Mouse (Mus musculus): ENCODE data around the gene Gm10718. TPM values are rescaled to one million over a fixed set of nuclear protein-coding genes. Genes with fewer than 3 reads are reported as not detected.
A peak's percentile ranks its signal among the peaks of the same experiment; 100 is the strongest.
"Not testable (repeated sequence)": the region's sequence is repeated elsewhere in the genome, so short reads cannot be mapped to it uniquely, and the experiment has no call there.

Gm10718 gene
- polyA plus RNA-seq, 1 experiment from 2014 or later, result not detected

GRCm38 (mm10) chr9:3009331-3009730, 14.0 kb upstream of the Gm10718 start:
- not testable (repeated sequence) for H3K9ac ChIP-seq (replicated peaks; ENCODE audit: low read length); H3K27me3 ChIP-seq (ENCODE audit: control insufficient read depth, insufficient read depth, low read length); H3K4me3 ChIP-seq (ENCODE audit: low read depth, low read length); H3K27ac ChIP-seq (replicated peaks; ENCODE audit: low read depth, low read length); H3K9me3 ChIP-seq (replicated peaks; ENCODE audit: control insufficient read depth, low read length); H3K4me1 ChIP-seq (ENCODE audit: control insufficient read depth, insufficient read depth, low read length); DNase-seq (ENCODE audit: low spot score); H3K36me3 ChIP-seq (replicated peaks; ENCODE audit: control insufficient read depth, insufficient read depth, low read depth, low read length); H3K4me2 ChIP-seq (ENCODE audit: low read depth, low read length)
- ATAC-seq (replicated peaks; ENCODE audit: insufficient number of reproducible peaks, low FRiP score, low TSS enrichment, low read depth), result peak; percentile 64; the same call in 1 of the 2 replicates
- WGBS, result no CpG with 5 or more reads among the region's 5 CpGs

DNA sequence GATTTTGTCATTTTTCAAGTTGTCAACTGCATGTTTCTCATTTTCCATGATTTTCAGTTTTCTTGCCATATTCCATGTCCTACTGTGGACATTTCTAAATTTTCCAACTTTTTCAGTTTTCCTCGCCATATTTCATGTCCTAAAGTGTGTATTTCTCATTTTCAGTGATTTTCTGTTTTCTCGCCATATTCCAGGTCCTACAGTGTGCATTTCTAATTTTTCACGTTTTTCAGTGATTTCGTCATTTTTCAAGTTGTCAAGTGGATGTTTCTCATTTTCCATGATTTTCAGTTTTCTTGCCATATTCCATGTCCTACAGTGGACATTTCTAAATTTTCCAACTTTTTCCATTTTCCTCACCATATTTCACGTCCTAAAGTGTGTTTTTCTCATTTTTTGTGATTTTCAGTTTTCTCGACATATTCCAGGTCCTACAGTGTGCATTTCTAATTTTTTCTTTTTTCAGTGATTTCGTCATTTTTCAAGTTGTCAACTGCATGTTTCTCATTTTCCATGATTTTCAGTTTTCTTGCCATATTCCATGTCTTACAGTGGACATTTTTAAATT, 11.2 kb upstream of the Gm10718 start:
- H3K4me3 ChIP-seq (ENCODE audit: low read depth, low read length); H3K9me3 ChIP-seq (replicated peaks; ENCODE audit: control insufficient read depth, low read length); ATAC-seq (replicated peaks; ENCODE audit: insufficient number of reproducible peaks, low FRiP score, low TSS enrichment, low read depth); H3K9ac ChIP-seq (replicated peaks; ENCODE audit: low read length); H3K27me3 ChIP-seq (ENCODE audit: control insufficient read depth, insufficient read depth, low read length); H3K4me1 ChIP-seq (ENCODE audit: control insufficient read depth, insufficient read depth, low read length); DNase-seq (ENCODE audit: low spot score); H3K27ac ChIP-seq (replicated peaks; ENCODE audit: low read depth, low read length); H3K36me3 ChIP-seq (replicated peaks; ENCODE audit: control insufficient read depth, insufficient read depth, low read depth, low read length); H3K4me2 ChIP-seq (ENCODE audit: low read depth, low read length): not testable (repeated sequence)
- WGBS, result 85% methylated on average over 2 of the region's 7 CpGs

DNA sequence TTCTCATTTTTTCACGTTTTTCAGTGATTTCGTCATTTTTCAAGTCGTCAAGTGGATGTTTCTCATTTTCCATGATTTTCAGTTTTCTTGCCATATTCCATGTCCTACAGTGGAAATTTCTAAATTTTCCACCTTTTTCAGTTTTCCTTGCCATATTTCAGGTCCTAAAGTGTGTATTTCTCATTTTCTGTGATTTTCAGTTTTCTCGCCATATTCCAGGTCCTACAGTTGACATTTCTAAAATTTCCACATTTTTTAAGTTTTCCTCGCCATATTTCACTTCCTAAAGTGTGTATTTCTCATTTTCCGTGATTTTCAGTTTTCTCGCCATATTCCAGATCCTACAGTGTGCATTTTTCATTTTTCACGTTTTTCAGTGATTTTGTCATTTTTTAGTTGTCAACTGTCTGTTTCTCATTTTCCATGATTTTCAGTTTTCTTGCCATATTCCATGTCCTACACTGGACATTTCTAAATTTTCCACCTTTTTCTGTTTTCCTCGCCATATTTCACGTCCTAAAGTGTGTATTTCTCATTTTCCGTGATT, 10.5 kb upstream of the Gm10718 start, which contains the start of gene Gm10721:
Gene Gm10721 (plus strand): TSS at position 408 of the 547 bp plus-strand sequence.
- H3K9me3 ChIP-seq (replicated peaks; ENCODE audit: control insufficient read depth, low read length); DNase-seq (ENCODE audit: low spot score); H3K27me3 ChIP-seq (ENCODE audit: control insufficient read depth, insufficient read depth, low read length); H3K27ac ChIP-seq (replicated peaks; ENCODE audit: low read depth, low read length); H3K36me3 ChIP-seq (replicated peaks; ENCODE audit: control insufficient read depth, insufficient read depth, low read depth, low read length); H3K9ac ChIP-seq (replicated peaks; ENCODE audit: low read length); H3K4me3 ChIP-seq (ENCODE audit: low read depth, low read length); H3K4me2 ChIP-seq (ENCODE audit: low read depth, low read length); H3K4me1 ChIP-seq (ENCODE audit: control insufficient read depth, insufficient read depth, low read length): not testable (repeated sequence)
- WGBS, result no CpG with 5 or more reads among the region's 11 CpGs
- 0 out of 2 replicates have a peak, but pooled peaks have one; percentile 40 for ATAC-seq (replicated peaks; ENCODE audit: insufficient number of reproducible peaks, low FRiP score, low TSS enrichment, low read depth)

GRCm38 (mm10) chr9:3015354-3015753, 8.0 kb upstream of the Gm10718 start, which contains the start of gene Gm10720:
TSS of gene Gm10720 (plus strand) at chr9:3015654.
- H3K9ac ChIP-seq (replicated peaks; ENCODE audit: low read length); DNase-seq (ENCODE audit: low spot score); H3K9me3 ChIP-seq (replicated peaks; ENCODE audit: control insufficient read depth, low read length); ATAC-seq (replicated peaks; ENCODE audit: insufficient number of reproducible peaks, low FRiP score, low TSS enrichment, low read depth); H3K4me2 ChIP-seq (ENCODE audit: low read depth, low read length); H3K27ac ChIP-seq (replicated peaks; ENCODE audit: low read depth, low read length); H3K36me3 ChIP-seq (replicated peaks; ENCODE audit: control insufficient read depth, insufficient read depth, low read depth, low read length); H3K4me1 ChIP-seq (ENCODE audit: control insufficient read depth, insufficient read depth, low read length); H3K27me3 ChIP-seq (ENCODE audit: control insufficient read depth, insufficient read depth, low read length); H3K4me3 ChIP-seq (ENCODE audit: low read depth, low read length): not testable (repeated sequence)
- WGBS, result 66% methylated on average over 4 of the region's 9 CpGs

- H3K9me3 ChIP-seq (replicated peaks; ENCODE audit: control insufficient read depth, low read length), result not testable (repeated sequence)
Measured at GRCm38 (mm10) chr9:3015896-3016295, 7.5 kb upstream of the Gm10718 start.

DNA sequence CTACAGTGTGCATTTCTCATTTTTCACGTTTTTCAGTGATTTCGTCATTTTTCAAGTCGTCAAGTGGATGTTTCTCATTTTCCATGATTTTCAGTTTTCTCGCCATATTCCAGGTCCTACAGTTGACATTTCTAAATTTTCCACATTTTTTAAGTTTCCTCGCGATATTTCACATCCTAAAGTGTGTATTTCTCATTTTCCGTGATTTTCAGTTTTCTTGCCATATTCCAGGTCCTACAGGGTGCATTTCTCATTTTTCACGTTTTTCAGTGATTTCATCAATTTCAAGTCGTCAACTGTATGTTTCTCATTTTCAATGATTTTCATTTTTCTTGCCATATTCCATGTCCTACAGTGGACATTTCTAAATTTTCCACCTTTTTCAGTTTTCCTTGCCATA, 6.2 kb upstream of the Gm10718 start, which contains the start of gene Gm10719:
Gene Gm10719 (plus strand): TSS at position 301 of the 400 bp plus-strand sequence.
- not testable (repeated sequence) for DNase-seq (ENCODE audit: low spot score); H3K4me3 ChIP-seq (ENCODE audit: low read depth, low read length); H3K36me3 ChIP-seq (replicated peaks; ENCODE audit: control insufficient read depth, insufficient read depth, low read depth, low read length); H3K9ac ChIP-seq (replicated peaks; ENCODE audit: low read length); H3K9me3 ChIP-seq (replicated peaks; ENCODE audit: control insufficient read depth, low read length); H3K4me2 ChIP-seq (ENCODE audit: low read depth, low read length); H3K4me1 ChIP-seq (ENCODE audit: control insufficient read depth, insufficient read depth, low read length); H3K27ac ChIP-seq (replicated peaks; ENCODE audit: low read depth, low read length); H3K27me3 ChIP-seq (ENCODE audit: control insufficient read depth, insufficient read depth, low read length); ATAC-seq (replicated peaks; ENCODE audit: insufficient number of reproducible peaks, low FRiP score, low TSS enrichment, low read depth)
- WGBS, result no CpG with 5 or more reads among the region's 9 CpGs

More at GRCm38 (mm10) chr9:3015896-3016295, 7.5 kb upstream of the Gm10718 start:
- not testable (repeated sequence) for H3K27ac ChIP-seq (replicated peaks; ENCODE audit: low read depth, low read length); H3K36me3 ChIP-seq (replicated peaks; ENCODE audit: control insufficient read depth, insufficient read depth, low read depth, low read length); H3K9ac ChIP-seq (replicated peaks; ENCODE audit: low read length); H3K27me3 ChIP-seq (ENCODE audit: control insufficient read depth, insufficient read depth, low read length); DNase-seq (ENCODE audit: low spot score); ATAC-seq (replicated peaks; ENCODE audit: insufficient number of reproducible peaks, low FRiP score, low TSS enrichment, low read depth); H3K4me3 ChIP-seq (ENCODE audit: low read depth, low read length); H3K4me2 ChIP-seq (ENCODE audit: low read depth, low read length); H3K4me1 ChIP-seq (ENCODE audit: control insufficient read depth, insufficient read depth, low read length)
- WGBS, result 68% methylated on average over 4 of the region's 6 CpGs

GRCm38 (mm10) chr9:3018944-3019343, 4.4 kb upstream of the Gm10718 start:
- H3K4me3 ChIP-seq (ENCODE audit: low read depth, low read length); H3K36me3 ChIP-seq (replicated peaks; ENCODE audit: control insufficient read depth, insufficient read depth, low read depth, low read length); H3K27me3 ChIP-seq (ENCODE audit: control insufficient read depth, insufficient read depth, low read length); DNase-seq (ENCODE audit: low spot score); H3K4me2 ChIP-seq (ENCODE audit: low read depth, low read length); H3K4me1 ChIP-seq (ENCODE audit: control insufficient read depth, insufficient read depth, low read length); ATAC-seq (replicated peaks; ENCODE audit: insufficient number of reproducible peaks, low FRiP score, low TSS enrichment, low read depth); H3K27ac ChIP-seq (replicated peaks; ENCODE audit: low read depth, low read length); H3K9me3 ChIP-seq (replicated peaks; ENCODE audit: control insufficient read depth, low read length); H3K9ac ChIP-seq (replicated peaks; ENCODE audit: low read length): not testable (repeated sequence)
- 71% methylated on average over 9 of the region's 9 CpGs for WGBS

All from embryonic facial prominence, embryonic 11.5 days (tissue).